Mouse (Mus musculus): ENCODE data around the gene Fbln2.

The Fbln2 gene

GRCm38 (mm10) chr6:91192851-91193545, 19.3 kb upstream of the Fbln2 start:
- no peak for DNase-seq

- no peak for DNase-seq
Measured at GRCm38 (mm10) chr6:91198456-91198855, 13.8 kb upstream of the Fbln2 start.

GRCm38 (mm10) chr6:91200429-91201188, 11.6 kb upstream of the Fbln2 start:
- no peak for DNase-seq

GRCm38 (mm10) chr6:91201881-91202341, 10.3 kb upstream of the Fbln2 start:
- DNase-seq, result no peak

GRCm38 (mm10) chr6:91202571-91202970, 9.7 kb upstream of the Fbln2 start:
- DNase-seq, result no peak

- DNase-seq, result no peak
Measured at GRCm38 (mm10) chr6:91205346-91205745, 6.9 kb upstream of the Fbln2 start.

- DNase-seq, result no peak
Measured at GRCm38 (mm10) chr6:91205791-91206190, 6.5 kb upstream of the Fbln2 start.

GRCm38 (mm10) chr6:91207491-91207890, 4.8 kb upstream of the Fbln2 start:
- no peak for DNase-seq

- DNase-seq, result no peak
Measured at GRCm38 (mm10) chr6:91209780-91210179, 2.5 kb upstream of the Fbln2 start.

GRCm38 (mm10) chr6:91210852-91211251, 1.4 kb upstream of the Fbln2 start:
- DNase-seq, result no peak

- peak; percentile 29 to 65 for DNase-seq
Measured at GRCm38 (mm10) chr6:91212571-91212970, 316 bp downstream of the Fbln2 start.

GRCm38 (mm10) chr6:91213287-91214218, 1.3 kb downstream of the Fbln2 start:
- DNase-seq, result no peak

GRCm38 (mm10) chr6:91215454-91215853, 3.2 kb downstream of the Fbln2 start:
- no peak for DNase-seq

GRCm38 (mm10) chr6:91218445-91218844, 6.2 kb downstream of the Fbln2 start:
- peak in 1 of 2 experiments; percentile 10 for DNase-seq

- no peak for DNase-seq
Measured at GRCm38 (mm10) chr6:91218871-91219270, 6.6 kb downstream of the Fbln2 start.

- DNase-seq, result no peak
Measured at GRCm38 (mm10) chr6:91220062-91220461, 7.8 kb downstream of the Fbln2 start.

GRCm38 (mm10) chr6:91221094-91221493, 8.8 kb downstream of the Fbln2 start:
- DNase-seq, result peak in 1 of 2 experiments; percentile 40

- DNase-seq, result no peak
Measured at GRCm38 (mm10) chr6:91222694-91223346, 10.6 kb downstream of the Fbln2 start.

GRCm38 (mm10) chr6:91224939-91225338, 12.7 kb downstream of the Fbln2 start:
- DNase-seq, result peak; percentile 44 to 55

- no peak for DNase-seq
Measured at GRCm38 (mm10) chr6:91225346-91225745, 13.1 kb downstream of the Fbln2 start.

GRCm38 (mm10) chr6:91226058-91226457, 13.8 kb downstream of the Fbln2 start:
- DNase-seq, result no peak

- DNase-seq, result no peak
Measured at GRCm38 (mm10) chr6:91228980-91229379, 16.7 kb downstream of the Fbln2 start.

All from kidney, postnatal 36 days (tissue).